7 mouse cellular contexts compared by ENCODE assay signal in the genomic region with DNA sequence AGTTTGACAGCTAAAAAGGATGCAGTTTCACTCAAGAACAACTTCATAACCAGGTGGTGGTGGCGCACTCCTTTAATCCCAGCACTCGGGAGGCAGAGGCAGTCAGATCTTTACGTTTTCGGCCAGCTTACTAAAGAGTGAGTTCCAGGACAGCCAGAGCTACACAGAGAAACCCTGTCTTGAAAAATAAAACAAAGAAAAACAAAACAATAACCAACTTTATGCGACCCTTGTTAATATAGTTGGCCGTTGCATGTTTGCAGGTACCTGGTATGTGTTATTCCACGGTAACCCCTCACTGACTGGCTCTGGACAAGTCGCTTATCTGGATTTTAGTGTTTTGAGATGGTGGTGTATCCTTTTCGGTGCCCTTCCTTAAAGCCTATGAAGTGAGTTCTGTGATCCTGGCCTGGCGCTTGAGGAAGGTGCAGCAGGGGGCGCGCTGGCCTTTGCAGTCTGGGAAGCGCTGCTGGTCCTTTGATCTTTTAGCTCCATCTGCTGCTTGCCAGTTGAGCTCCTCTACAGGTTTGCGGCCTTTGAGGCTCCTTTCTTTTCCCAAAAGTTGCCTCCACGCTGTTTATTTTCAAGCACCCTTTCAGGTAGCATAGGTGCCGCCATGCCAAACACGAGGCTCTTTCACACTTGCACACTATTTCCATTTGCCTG. TPM values are rescaled to one million over a fixed set of nuclear protein-coding genes. Genes with fewer than 3 reads are reported as not detected.
DNase-seq lines count a peak whose midpoint lies in the region; ATAC-seq and TF ChIP-seq lines count a peak whose summit lies in the region.

A gene (minus strand): TSS at position 430 of the 666 bp plus-strand sequence.

- TF ChIP-seq POLR2A in cortical plate, adult 2 months (IDR thresholded peaks at IDR 0.05; ENCODE audit: extremely low read depth, insufficient read depth, low read length), result no peak

- peak; percentile 90 for ATAC-seq in megakaryocyte-erythroid progenitor cell, adult 5-6 weeks (replicated peaks; ENCODE audit: low FRiP score, low TSS enrichment, poor library complexity, severe bottlenecking)

- peak; percentile 65 for TF ChIP-seq CTCF in cortical plate, adult 2 months (IDR thresholded peaks at IDR 0.05; ENCODE audit: extremely low read depth, insufficient read depth, low read length)

- DNase-seq in adipocyte (ENCODE audit: low spot score), result peak; percentile 79
- DNase-seq in gastrocnemius, postnatal 10 days, result peak; percentile 58
- peak; percentile 85 for DNase-seq in induced T-regulatory cell, adult 2 months (ENCODE audit: low read depth)
- DNase-seq in left cerebral cortex, postnatal 10 days (ENCODE audit: extremely low spot score in 1 of 2, low spot score in 2 of 2), result peak; percentile 55 to 86
- peak; percentile 56 for DNase-seq in right cerebral cortex, postnatal 25 days

- H3K4me1 ChIP-seq in cortical plate, adult 2 months (ENCODE audit: control insufficient read depth, insufficient read depth, low read length), result no peaks in the 10 kb centered on the region

- H3K27ac ChIP-seq in cortical plate, adult 2 months (ENCODE audit: insufficient read depth, low read length), result no peak within 1 kb of the TSS; the same call in 1 of the 2 replicates

- intact Hi-C loops in left cerebral cortex, postnatal 10 days (cut with DNase I), result loop anchor here (5.0 to 10.0 kb wide), 2 partner anchors 120 to 237 kb away; a partner anchor contains a TSS

- peak within 1 kb of the TSS; percentile 74 for H3K4me3 ChIP-seq in cortical plate, adult 2 months (ENCODE audit: insufficient read depth, low read length)

RNA-seq across cellular contexts. Expression of the gene that starts here (rescaled TPM):
- polyA plus RNA-seq in cortical plate, adult 2 months (2012; rRNA removed), result 157 and 158 TPM in 2 replicates
- 10 to 100 TPM; 41.1 to 45.0 TPM for total RNA-seq in gastrocnemius, postnatal 10 days (2021)
- total RNA-seq in left cerebral cortex, postnatal 10 days (2021), result 10 to 100 TPM; 59.7 to 59.9 TPM
- total RNA-seq in megakaryocyte-erythroid progenitor cell, adult 5-6 weeks (2014; fragmentation: Nextera tagmentation), result 50.6 and 67.3 TPM in 2 replicates
- 40.1 and 56.6 TPM in 2 replicates for total RNA-seq in megakaryocyte-erythroid progenitor cell, adult 5-6 weeks (2017)
